Mouse (Mus musculus) midbrain, postnatal 0 days (tissue): ENCODE measurements around the gene Tsacc. TPM values are rescaled to one million over a fixed set of nuclear protein-coding genes. Genes with fewer than 3 reads are reported as not detected.

ENCODE experiments used
- ATAC-seq: fragments of 200-750 bp; cut with Nextera tagmentation; 2 replicates; pipeline ENCODE4 v1.8.0; 2017; ENCODE audit warnings: moderate number of reproducible peaks, mild to moderate bottlenecking, moderate TSS enrichment, moderate library complexity; ENCODE audit not compliant: low FRiP score
- DNase-seq: peaks from one replicate; pipeline ENCODE4 v3.0.0-alpha.2; 2015; ENCODE audit warnings: low spot score
- H3K27ac ChIP-seq: fragments of 300-500 bp; sonication (generic); 2 replicates; pipeline ENCODE4 v1.5.1; 2014; ENCODE audit warnings: low read depth, mild to moderate bottlenecking, low read length, mixed read lengths
- H3K27me3 ChIP-seq: fragments of 300-500 bp; sonication (generic); 2 replicates; pipeline ENCODE4 v1.6.1; 2014; ENCODE audit warnings: low read length, control low read depth, mixed read lengths; ENCODE audit not compliant: insufficient read depth
- H3K36me3 ChIP-seq: fragments of 300-500 bp; sonication (generic); 2 replicates; pipeline ENCODE4 v1.6.1; 2014; ENCODE audit warnings: low read length, control low read depth, mixed read lengths; ENCODE audit not compliant: insufficient read depth
- H3K4me1 ChIP-seq: fragments of 300-500 bp; sonication (generic); 2 replicates; pipeline ENCODE4 v1.6.1; 2014; ENCODE audit warnings: mild to moderate bottlenecking, control low read depth, antibody characterized with exemption, low read length, mixed read lengths; ENCODE audit not compliant: insufficient read depth
- H3K4me2 ChIP-seq: fragments of 300-500 bp; sonication (generic); 2 replicates; pipeline ENCODE4 v1.6.1; 2014; ENCODE audit warnings: low read depth, mild to moderate bottlenecking, low read length, mixed read lengths; ENCODE audit not compliant: poor library complexity, severe bottlenecking
- H3K4me3 ChIP-seq: fragments of 300-500 bp; sonication (generic); 2 replicates; pipeline ENCODE4 v1.5.1; 2014; ENCODE audit warnings: low read depth, mild to moderate bottlenecking, low read length, moderate library complexity
- H3K9ac ChIP-seq: fragments of 300-500 bp; sonication (generic); replicated peaks from 2 replicates; pipeline ENCODE4 v1.6.1; 2014; ENCODE audit warnings: mild to moderate bottlenecking, low read length, moderate library complexity, mixed read lengths; ENCODE audit not compliant: poor library complexity, severe bottlenecking
- H3K9me3 ChIP-seq: fragments of 300-500 bp; sonication (generic); 2 replicates; pipeline ENCODE4 v1.6.1; 2016; ENCODE audit warnings: low read length, control low read depth
- CTCF ChIP-seq: IDR thresholded peaks from 2 replicates; pipeline ENCODE4 v1.5.1; 2016; ENCODE audit warnings: antibody characterized with exemption, mild to moderate bottlenecking
- WGBS: fragments of 180-500 bp; shearing (Covaris S2); extraction: QIAGEN DNeasy Blood & Tissue Kit; methylation state at CpG from one replicate; pipeline ENCODE4 v1.1.7; 2014; 5-methylcytosine and 5-hydroxymethylcytosine counted together
- polyA plus RNA-seq: library from polyadenylated mRNA; unstranded; fragments of >200 nt; fragmentation: Nextera tagmentation; extraction: Ambion mirVana; gene quantifications from 2 replicates; pipeline ENCODE4 v1.2.1, GENCODE M21; 2015
- total RNA-seq: library from RNA; depleted of rRNA; stranded (reverse); fragments of >200 nt; gene quantifications from 2 replicates; pipeline ENCODE4 v1.2.3, GENCODE M21; 2014; rRNA removed

Tsacc gene
- total RNA-seq (6.2 TPM in 1 of 2 replicates, not detected in the other), polyA plus RNA-seq (5.2 and 7.9 TPM in 2 replicates)

DNA sequence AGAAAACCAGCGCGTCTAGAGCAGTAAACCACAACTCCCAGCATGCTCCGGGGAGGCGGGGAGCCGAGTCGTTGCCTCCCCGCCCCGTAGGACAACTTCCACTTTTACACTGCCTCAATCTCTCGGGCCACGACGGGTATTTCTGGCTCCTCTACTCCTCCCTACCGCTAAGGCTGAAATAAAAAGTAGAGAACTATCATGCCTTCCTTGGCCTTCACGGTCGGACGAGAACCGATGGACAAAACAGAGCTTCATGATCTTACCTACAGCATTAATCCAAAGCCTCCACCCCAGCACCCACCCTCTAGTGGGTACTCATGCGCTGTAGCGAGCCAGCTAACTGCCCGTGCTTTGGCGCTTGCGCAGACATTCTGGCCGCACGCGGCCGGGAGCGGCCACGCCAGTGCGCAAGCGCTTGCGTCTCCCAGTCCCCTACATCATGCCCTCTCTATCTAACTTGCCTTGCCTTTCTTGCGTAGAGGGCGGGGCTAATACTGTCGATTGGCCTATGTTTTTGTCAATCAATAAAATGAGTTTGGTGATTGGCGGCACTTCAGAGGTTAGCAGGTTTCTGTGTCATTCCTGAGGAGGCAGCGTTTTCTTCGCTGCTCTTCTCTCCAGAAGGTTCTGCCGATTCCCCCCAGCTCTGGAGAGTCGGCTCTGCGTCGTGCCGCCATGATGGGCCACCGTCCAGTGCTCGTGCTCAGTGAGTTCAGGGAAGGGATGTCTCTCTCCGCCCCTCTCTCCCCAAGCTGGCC is at the start of gene Tsacc, which contains the start of gene Cct3:
TSS of gene Tsacc (minus strand) at position 439 of the 758 bp plus-strand sequence.
TSS of gene Cct3 (plus strand) at position 556 of the 758 bp plus-strand sequence.
- Histone ChIP-seq H3K4me1 (0 out of 2 replicates have a peak, but pooled peaks cover 6% of the 10 kb centered on the region), H3K27me3 (no peaks in the 10 kb centered on the region)
- WGBS = under 1% methylated on average over 44 of the region's 44 CpGs

DNA sequence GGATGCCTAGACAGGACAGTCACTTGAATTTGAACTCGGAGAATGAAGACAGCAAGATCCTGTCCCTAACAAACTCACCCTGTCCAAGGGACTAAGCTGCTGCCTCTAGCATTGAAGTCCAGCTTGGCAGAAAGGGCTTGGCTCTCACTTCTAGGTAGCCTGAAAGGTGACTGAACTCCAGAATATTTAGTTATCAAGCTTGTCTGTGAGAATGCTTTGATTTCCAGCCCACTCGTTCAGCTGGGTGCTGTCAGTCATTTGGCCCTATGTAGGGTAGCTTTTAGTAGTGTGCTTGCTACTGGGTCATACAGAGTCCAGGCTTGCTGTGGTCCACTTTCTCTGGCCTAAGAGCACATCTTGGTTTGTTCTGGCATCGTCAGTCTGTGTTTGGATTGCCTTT is 42.2 kb upstream of the Tsacc start:
- Histone ChIP-seq H3K27ac (no peak overlapping the region), H3K9ac (no peak overlapping the region), H3K4me3 (no peak overlapping the region), H3K4me2 (no peak overlapping the region), H3K27me3 (no peaks in the 10 kb centered on the region), H3K36me3 (peaks cover 24% of the 10 kb centered on the region), H3K4me1 (peaks cover 9% of the 10 kb centered on the region; the same call in 1 of the 2 replicates), H3K9me3 (no peaks in the 10 kb centered on the region)
- no peak for DNase-seq
- ATAC-seq = no peak
- TF ChIP-seq CTCF = no peak
- 79% methylated on average over 3 of the region's 3 CpGs for WGBS

More for the DNA sequence above, at the start of gene Tsacc, which contains the start of gene Cct3:
- TF ChIP-seq CTCF = peak; percentile 61
- peaks cover 14% of the 10 kb centered on the region; the same call in 1 of the 2 replicates for H3K36me3 ChIP-seq
- peak within 1 kb of the TSS; percentile 78 for H3K4me3 ChIP-seq
- H3K4me2 ChIP-seq = peak within 1 kb of the TSS; percentile 69
- no peaks in the 10 kb centered on the region for H3K9me3 ChIP-seq
- ATAC-seq (peak; percentile 99), DNase-seq (peak; percentile 99)
- peak within 1 kb of the TSS; percentile 86 for H3K9ac ChIP-seq
- peak within 1 kb of the TSS; percentile 92 for H3K27ac ChIP-seq

DNA sequence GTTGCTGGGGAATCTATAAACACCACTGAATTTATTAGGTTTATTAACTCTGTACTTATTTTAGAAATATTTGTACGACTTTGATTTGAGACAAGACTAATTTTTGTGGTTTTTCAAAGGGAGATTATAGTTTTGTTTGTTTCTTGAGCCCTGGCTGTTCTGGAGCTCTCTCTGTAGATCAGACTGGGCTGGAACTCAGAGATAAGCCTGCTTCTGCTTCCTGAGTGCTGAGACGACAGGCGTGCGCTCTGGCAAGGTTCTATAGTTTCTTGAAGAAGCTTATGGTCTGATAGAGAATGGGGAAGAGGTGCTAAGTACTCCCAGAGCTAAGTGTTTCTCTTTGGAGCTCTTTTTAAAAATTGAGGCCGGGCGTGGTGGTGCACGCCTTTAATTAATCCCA is 41.5 kb upstream of the Tsacc start:
- no peak overlapping the region for H3K9ac ChIP-seq
- H3K36me3 ChIP-seq = peaks cover 17% of the 10 kb centered on the region
- no peak for TF ChIP-seq CTCF
- no peak overlapping the region for H3K4me2 ChIP-seq
- ATAC-seq (no peak), DNase-seq (no peak)
- H3K4me3 ChIP-seq = no peak overlapping the region
- no peak overlapping the region for H3K27ac ChIP-seq
- WGBS = 93% methylated on average over 7 of the region's 7 CpGs
- no peaks in the 10 kb centered on the region for H3K9me3 ChIP-seq
- no peaks in the 10 kb centered on the region for H3K27me3 ChIP-seq
- peaks cover 9% of the 10 kb centered on the region; the same call in 1 of the 2 replicates for H3K4me1 ChIP-seq

DNA sequence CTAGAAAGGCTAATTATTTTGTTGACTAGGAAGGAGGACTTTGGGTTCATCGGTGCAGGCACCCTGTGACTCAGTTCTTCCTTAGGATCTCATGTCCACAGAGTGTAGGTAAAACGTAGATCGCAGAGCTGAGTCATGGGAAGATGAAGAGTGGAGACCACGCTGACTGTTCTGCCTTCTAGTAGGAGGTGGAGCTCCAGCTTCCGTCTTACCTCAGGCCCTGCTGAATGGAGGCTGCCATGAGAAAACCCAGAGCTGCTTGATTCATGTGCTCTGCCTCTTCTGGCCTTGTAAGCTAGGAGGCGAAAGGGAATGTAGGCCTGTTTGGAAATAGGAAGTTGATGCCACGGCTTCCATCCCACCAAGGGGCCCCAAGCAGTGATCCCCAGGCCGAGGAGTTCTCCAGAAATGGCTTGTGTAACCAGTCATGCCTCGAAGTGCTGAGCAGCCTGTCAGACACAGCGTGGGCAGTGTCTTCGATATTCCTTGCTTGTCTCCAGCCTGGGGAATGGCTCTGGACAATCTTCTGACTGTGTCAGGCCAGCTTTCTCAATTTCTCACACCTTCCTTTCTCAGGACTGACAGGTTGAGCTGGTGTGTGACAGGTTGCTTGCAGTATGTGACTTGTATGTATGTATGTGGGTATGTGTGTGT is 40.7 kb upstream of the Tsacc start:
- Histone ChIP-seq H3K27ac (no peak overlapping the region), H3K9me3 (no peaks in the 10 kb centered on the region), H3K36me3 (peaks cover 9% of the 10 kb centered on the region; the same call in 1 of the 2 replicates), H3K9ac (no peak overlapping the region), H3K27me3 (no peaks in the 10 kb centered on the region), H3K4me1 (peaks cover 9% of the 10 kb centered on the region; the same call in 1 of the 2 replicates), H3K4me2 (peak overlapping the region; percentile 56), H3K4me3 (no peak overlapping the region; the same call in 1 of the 2 replicates)
- 87% methylated on average over 11 of the region's 11 CpGs for WGBS
- TF ChIP-seq CTCF = peak; percentile 3; the same call in 1 of the 2 replicates
- DNase-seq (no peak), ATAC-seq (no peak)

DNA sequence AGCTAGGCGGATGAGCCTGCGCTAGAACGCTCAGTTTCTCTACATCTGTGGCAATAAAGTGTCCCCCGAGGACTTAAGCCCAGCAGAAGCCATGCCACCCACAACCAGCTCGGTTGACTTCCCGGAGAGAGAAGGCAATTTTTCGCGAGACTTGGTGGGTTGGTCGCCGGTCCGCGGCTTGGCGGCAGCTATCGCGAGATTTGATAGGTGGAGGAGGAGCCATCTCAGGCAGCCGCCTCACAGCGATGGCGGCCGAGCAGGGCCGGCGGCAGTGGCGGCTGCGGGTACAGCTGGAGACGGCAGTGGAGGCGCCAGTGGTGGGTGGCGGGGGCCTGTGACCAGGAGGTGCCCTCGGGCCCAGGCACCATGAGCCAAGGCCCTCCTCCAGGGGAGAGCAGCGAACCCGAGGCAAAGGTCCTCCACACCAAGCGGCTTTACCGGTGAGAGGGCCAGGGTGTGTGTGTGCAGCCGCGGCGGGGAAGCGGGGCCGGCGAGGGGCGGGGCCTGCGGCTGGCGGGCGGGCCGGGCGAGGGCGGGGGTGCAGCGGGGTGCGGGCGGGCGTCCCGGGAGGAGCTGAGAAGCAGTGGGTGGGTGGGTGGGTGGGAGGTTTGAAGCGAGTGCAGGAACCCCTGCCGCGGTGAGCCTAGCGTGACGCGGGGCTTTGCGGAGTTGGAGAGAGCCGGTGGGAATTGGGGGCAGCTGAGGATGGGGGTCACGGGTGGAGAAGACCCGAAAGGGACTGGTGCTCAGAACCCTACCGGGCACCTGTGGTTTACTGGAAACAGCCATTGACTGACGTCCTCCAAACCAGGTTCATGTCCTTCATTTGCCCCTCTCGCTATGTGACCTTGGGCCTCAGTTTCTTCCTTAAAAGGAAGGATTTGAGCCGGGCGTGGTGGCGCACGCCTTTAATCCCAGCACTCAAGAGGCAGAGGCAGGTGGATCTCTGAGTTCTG is 39.5 kb upstream of the Tsacc start, which contains the start of the genes Tmem79 and Smg5:
TSS of gene Tmem79 (minus strand) at position 91 of the 956 bp plus-strand sequence.
TSS of gene Smg5 (plus strand) at position 203 of the 956 bp plus-strand sequence.
- 1% methylated on average over 47 of the region's 66 CpGs for WGBS
- Histone ChIP-seq H3K4me1 (peaks cover 9% of the 10 kb centered on the region; the same call in 1 of the 2 replicates), H3K9ac (peak within 1 kb of the TSS; percentile 93), H3K4me3 (peak within 1 kb of the TSS; percentile 78), H3K9me3 (no peaks in the 10 kb centered on the region), H3K27me3 (no peaks in the 10 kb centered on the region), H3K4me2 (peak within 1 kb of the TSS; percentile 56), H3K27ac (peak within 1 kb of the TSS; percentile 90), H3K36me3 (no peaks in the 10 kb centered on the region)
- DNase-seq = peak; percentile 96
- TF ChIP-seq CTCF = no peak
- peak; percentile 95 for ATAC-seq
